Mouse (Mus musculus): ENCODE results near the gene Gm49373. TPM values are rescaled to one million over a fixed set of nuclear protein-coding genes. Genes with fewer than 3 reads are reported as not detected.

Gm49373 gene
- polyA plus RNA-seq, 1 experiment = 1.4 TPM

- Histone ChIP-seq H3K9me3 (replicated peaks; ENCODE audit: control insufficient read depth, insufficient read depth, low read length, poor library complexity, severe bottlenecking) (no peaks in the 10 kb centered on the region), H3K9ac (ENCODE audit: low read depth, poor library complexity, severe bottlenecking) (no peak overlapping the region), H3K4me1 (ENCODE audit: control insufficient read depth, insufficient read depth, low read length) (peaks cover 9% of the 10 kb centered on the region), H3K4me3 (ENCODE audit: low read depth, low read length) (no peak overlapping the region), H3K27me3 (ENCODE audit: control insufficient read depth, insufficient read depth, low read length, poor library complexity, severe bottlenecking) (no peaks in the 10 kb centered on the region), H3K27ac (ENCODE audit: insufficient read depth, low read length) (no peak overlapping the region), H3K36me3 (ENCODE audit: control insufficient read depth, insufficient read depth, low read length, poor library complexity, severe bottlenecking) (peaks cover 19% of the 10 kb centered on the region)
- TF ChIP-seq CTCF (IDR thresholded peaks at IDR 0.05; ENCODE audit: low read depth, low read length) (no peak), EP300 (IDR thresholded peaks at IDR 0.05; ENCODE audit: insufficient read depth, low read depth, low read length) (no peak), POLR2A (IDR thresholded peaks at IDR 0.05; ENCODE audit: insufficient read depth, low read length) (no peak)
Observed at GRCm38 (mm10) chr9:21022726-21023125, 50.2 kb downstream of the Gm49373 start.

DNA sequence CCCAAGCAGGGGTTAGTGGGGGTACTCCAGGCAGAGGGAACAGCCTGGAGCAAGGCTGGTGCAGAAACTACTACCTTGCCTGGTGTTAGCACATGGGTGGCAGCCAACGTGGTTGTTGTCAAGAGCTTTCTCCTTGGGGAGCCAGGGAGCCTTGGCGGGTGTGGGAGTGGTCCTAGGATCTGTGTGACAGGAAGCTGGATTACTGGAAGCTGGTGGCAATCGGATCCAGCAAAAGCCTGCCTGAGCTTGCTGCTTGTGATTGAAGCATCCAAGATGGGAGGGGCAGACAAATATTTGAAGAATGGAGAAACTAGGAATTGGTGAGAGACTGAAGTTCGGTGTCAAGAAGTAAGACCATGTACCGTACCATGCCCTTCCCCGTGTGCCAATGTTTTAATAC lies 50.6 kb downstream of the Gm49373 start:
- H3K27me3 ChIP-seq (ENCODE audit: control insufficient read depth, insufficient read depth, low read length, poor library complexity, severe bottlenecking) = no peaks in the 10 kb centered on the region
- H3K9ac ChIP-seq (ENCODE audit: low read depth, poor library complexity, severe bottlenecking) = no peak overlapping the region
- H3K4me1 ChIP-seq (ENCODE audit: control insufficient read depth, insufficient read depth, low read length) = peaks cover 9% of the 10 kb centered on the region
- no peak overlapping the region for H3K4me3 ChIP-seq (ENCODE audit: low read depth, low read length)
- H3K27ac ChIP-seq (ENCODE audit: insufficient read depth, low read length) = no peak overlapping the region
- no peaks in the 10 kb centered on the region for H3K9me3 ChIP-seq (replicated peaks; ENCODE audit: control insufficient read depth, insufficient read depth, low read length, poor library complexity, severe bottlenecking)
- peaks cover 19% of the 10 kb centered on the region for H3K36me3 ChIP-seq (ENCODE audit: control insufficient read depth, insufficient read depth, low read length, poor library complexity, severe bottlenecking)
- TF ChIP-seq POLR2A (IDR thresholded peaks at IDR 0.05; ENCODE audit: insufficient read depth, low read length) (no peak), EP300 (IDR thresholded peaks at IDR 0.05; ENCODE audit: insufficient read depth, low read depth, low read length) (no peak), CTCF (IDR thresholded peaks at IDR 0.05; ENCODE audit: low read depth, low read length) (no peak)

DNA sequence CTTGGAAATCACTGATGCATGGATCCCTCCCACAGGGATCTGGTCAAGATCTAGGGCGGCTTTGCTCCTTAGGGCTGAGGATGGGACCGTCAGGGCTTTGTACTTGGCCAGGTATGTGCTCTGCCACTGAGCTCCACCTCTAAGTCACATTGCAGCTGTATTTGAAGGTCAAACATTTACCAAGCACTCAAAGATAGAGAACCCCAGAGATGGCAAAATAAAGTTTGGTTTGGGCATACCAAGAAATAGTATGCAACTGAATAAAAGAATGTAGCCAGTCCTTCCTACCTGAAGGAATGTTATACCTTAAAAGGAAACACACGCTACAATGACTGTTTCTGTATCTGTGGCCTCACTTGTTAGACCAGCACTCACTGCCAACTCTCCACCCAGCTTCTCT lies 51.5 kb downstream of the Gm49373 start:
- no peak overlapping the region for H3K27ac ChIP-seq (ENCODE audit: insufficient read depth, low read length)
- H3K9me3 ChIP-seq (replicated peaks; ENCODE audit: control insufficient read depth, insufficient read depth, low read length, poor library complexity, severe bottlenecking) = no peaks in the 10 kb centered on the region
- TF ChIP-seq CTCF (IDR thresholded peaks at IDR 0.05; ENCODE audit: low read depth, low read length) = no peak
- TF ChIP-seq POLR2A (IDR thresholded peaks at IDR 0.05; ENCODE audit: insufficient read depth, low read length) = no peak
- no peak for TF ChIP-seq EP300 (IDR thresholded peaks at IDR 0.05; ENCODE audit: insufficient read depth, low read depth, low read length)
- peaks cover 6% of the 10 kb centered on the region for H3K4me1 ChIP-seq (ENCODE audit: control insufficient read depth, insufficient read depth, low read length)
- peaks cover 19% of the 10 kb centered on the region for H3K36me3 ChIP-seq (ENCODE audit: control insufficient read depth, insufficient read depth, low read length, poor library complexity, severe bottlenecking)
- H3K4me3 ChIP-seq (ENCODE audit: low read depth, low read length) = no peak overlapping the region
- no peak overlapping the region for H3K9ac ChIP-seq (ENCODE audit: low read depth, poor library complexity, severe bottlenecking)
- H3K27me3 ChIP-seq (ENCODE audit: control insufficient read depth, insufficient read depth, low read length, poor library complexity, severe bottlenecking) = no peaks in the 10 kb centered on the region

- Histone ChIP-seq H3K4me3 (ENCODE audit: low read depth, low read length) (no peak overlapping the region), H3K9me3 (replicated peaks; ENCODE audit: control insufficient read depth, insufficient read depth, low read length, poor library complexity, severe bottlenecking) (no peaks in the 10 kb centered on the region), H3K9ac (ENCODE audit: low read depth, poor library complexity, severe bottlenecking) (no peak overlapping the region), H3K27me3 (ENCODE audit: control insufficient read depth, insufficient read depth, low read length, poor library complexity, severe bottlenecking) (no peaks in the 10 kb centered on the region), H3K27ac (ENCODE audit: insufficient read depth, low read length) (no peak overlapping the region), H3K36me3 (ENCODE audit: control insufficient read depth, insufficient read depth, low read length, poor library complexity, severe bottlenecking) (peaks cover 16% of the 10 kb centered on the region), H3K4me1 (ENCODE audit: control insufficient read depth, insufficient read depth, low read length) (peaks cover 3% of the 10 kb centered on the region)
- TF ChIP-seq EP300 (IDR thresholded peaks at IDR 0.05; ENCODE audit: insufficient read depth, low read depth, low read length) = no peak
- TF ChIP-seq POLR2A (IDR thresholded peaks at IDR 0.05; ENCODE audit: insufficient read depth, low read length) = no peak
- no peak for TF ChIP-seq CTCF (IDR thresholded peaks at IDR 0.05; ENCODE audit: low read depth, low read length)
Observed at GRCm38 (mm10) chr9:21018600-21018999, 54.3 kb downstream of the Gm49373 start.

DNA sequence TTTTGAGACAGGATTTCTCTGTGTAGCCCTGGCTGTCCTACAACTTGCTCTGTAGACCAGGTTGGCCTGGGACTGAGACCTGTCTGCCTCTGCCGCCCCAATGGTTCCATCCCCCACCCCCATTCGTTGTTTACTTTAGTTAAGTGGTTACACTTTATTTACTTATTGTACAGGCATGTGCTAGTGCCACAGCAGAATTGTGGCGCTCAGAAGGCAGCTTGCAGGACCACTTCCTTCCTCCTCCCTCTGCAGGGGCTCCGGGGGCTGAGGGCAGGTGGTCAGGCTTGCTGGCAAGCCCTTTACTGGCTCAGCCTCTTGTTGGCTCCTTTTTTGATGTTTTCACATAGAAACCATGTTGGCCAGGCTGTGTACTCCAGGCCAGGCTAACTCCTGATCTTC lies 55.7 kb downstream of the Gm49373 start:
- Histone ChIP-seq H3K4me1 (ENCODE audit: control insufficient read depth, insufficient read depth, low read length) (peaks cover 3% of the 10 kb centered on the region), H3K27me3 (ENCODE audit: control insufficient read depth, insufficient read depth, low read length, poor library complexity, severe bottlenecking) (no peaks in the 10 kb centered on the region), H3K4me3 (ENCODE audit: low read depth, low read length) (peak overlapping the region; percentile 83), H3K27ac (ENCODE audit: insufficient read depth, low read length) (no peak overlapping the region), H3K36me3 (ENCODE audit: control insufficient read depth, insufficient read depth, low read length, poor library complexity, severe bottlenecking) (peaks cover 16% of the 10 kb centered on the region), H3K9me3 (replicated peaks; ENCODE audit: control insufficient read depth, insufficient read depth, low read length, poor library complexity, severe bottlenecking) (no peaks in the 10 kb centered on the region), H3K9ac (ENCODE audit: low read depth, poor library complexity, severe bottlenecking) (peak overlapping the region; percentile 31; the same call in 1 of the 2 replicates)
- TF ChIP-seq EP300 (IDR thresholded peaks at IDR 0.05; ENCODE audit: insufficient read depth, low read depth, low read length) = no peak
- TF ChIP-seq CTCF (IDR thresholded peaks at IDR 0.05; ENCODE audit: low read depth, low read length) = no peak
- no peak for TF ChIP-seq POLR2A (IDR thresholded peaks at IDR 0.05; ENCODE audit: insufficient read depth, low read length)

- H3K4me1 ChIP-seq (ENCODE audit: control insufficient read depth, insufficient read depth, low read length) = peaks cover 3% of the 10 kb centered on the region
- H3K4me3 ChIP-seq (ENCODE audit: low read depth, low read length) = peak overlapping the region; percentile 83
- H3K27ac ChIP-seq (ENCODE audit: insufficient read depth, low read length) = no peak overlapping the region
- no peak for TF ChIP-seq CTCF (IDR thresholded peaks at IDR 0.05; ENCODE audit: low read depth, low read length)
- TF ChIP-seq EP300 (IDR thresholded peaks at IDR 0.05; ENCODE audit: insufficient read depth, low read depth, low read length) = peak; percentile 46; the same call in 1 of the 2 replicates
- H3K9me3 ChIP-seq (replicated peaks; ENCODE audit: control insufficient read depth, insufficient read depth, low read length, poor library complexity, severe bottlenecking) = no peaks in the 10 kb centered on the region
- peak overlapping the region; percentile 31 for H3K9ac ChIP-seq (ENCODE audit: low read depth, poor library complexity, severe bottlenecking)
- H3K36me3 ChIP-seq (ENCODE audit: control insufficient read depth, insufficient read depth, low read length, poor library complexity, severe bottlenecking) = peaks cover 16% of the 10 kb centered on the region
- no peaks in the 10 kb centered on the region for H3K27me3 ChIP-seq (ENCODE audit: control insufficient read depth, insufficient read depth, low read length, poor library complexity, severe bottlenecking)
Observed at GRCm38 (mm10) chr9:21016331-21017176, 56.3 kb downstream of the Gm49373 start.
